Mouse (Mus musculus): ENCODE measurements around the gene Plekha4. TPM values are rescaled to one million over a fixed set of nuclear protein-coding genes. Genes with fewer than 3 reads are reported as not detected.

Plekha4 gene
- polyA plus RNA-seq, 1 experiment from 2014 or later: 1.4 TPM

GRCm38 (mm10) chr7:45540213-45540612, 14.1 kb downstream of the Plekha4 start:
- 42% methylated on average over 2 of the region's 2 CpGs for WGBS
- Histone ChIP-seq H3K9ac (replicated peaks) (no peak overlapping the region), H3K36me3 (no peaks in the 10 kb centered on the region), H3K4me2 (no peak overlapping the region), H3K4me1 (replicated peaks) (peaks cover 8% of the 10 kb centered on the region), H3K27me3 (peaks cover 3% of the 10 kb centered on the region; the same call in 1 of the 2 replicates), H3K4me3 (replicated peaks) (no peak overlapping the region), H3K27ac (no peak overlapping the region), H3K9me3 (no peaks in the 10 kb centered on the region)
- ATAC-seq (ENCODE audit: insufficient number of reproducible peaks, insufficient read depth, low FRiP score, low TSS enrichment, low read depth): no peak

GRCm38 (mm10) chr7:45544525-45544924, 18.4 kb downstream of the Plekha4 start:
- H3K4me3 ChIP-seq (replicated peaks): no peak overlapping the region
- 94% methylated on average over 1 of the region's 1 CpGs for WGBS
- no peaks in the 10 kb centered on the region for H3K27me3 ChIP-seq
- no peaks in the 10 kb centered on the region for H3K36me3 ChIP-seq
- H3K27ac ChIP-seq: no peak overlapping the region
- H3K9me3 ChIP-seq: no peaks in the 10 kb centered on the region
- 0 out of 2 replicates have a peak, but pooled peaks cover 3% of the 10 kb centered on the region for H3K4me1 ChIP-seq (replicated peaks)
- H3K9ac ChIP-seq (replicated peaks): no peak overlapping the region
- ATAC-seq (ENCODE audit: insufficient number of reproducible peaks, insufficient read depth, low FRiP score, low TSS enrichment, low read depth): no peak
- H3K4me2 ChIP-seq: no peak overlapping the region

- Histone ChIP-seq H3K27ac (no peak overlapping the region), H3K4me1 (replicated peaks) (no peaks in the 10 kb centered on the region; the same call in 1 of the 2 replicates)
Measured at GRCm38 (mm10) chr7:45549641-45550436, 23.7 kb downstream of the Plekha4 start.

GRCm38 (mm10) chr7:45550821-45551511, 24.8 kb downstream of the Plekha4 start:
- no peak for ATAC-seq (ENCODE audit: insufficient number of reproducible peaks, insufficient read depth, low FRiP score, low TSS enrichment, low read depth)

More at GRCm38 (mm10) chr7:45549641-45550436, 23.7 kb downstream of the Plekha4 start:
- no peak for ATAC-seq (ENCODE audit: insufficient number of reproducible peaks, insufficient read depth, low FRiP score, low TSS enrichment, low read depth)
- Histone ChIP-seq H3K9ac (replicated peaks) (no peak overlapping the region), H3K4me3 (replicated peaks) (no peak overlapping the region), H3K36me3 (no peaks in the 10 kb centered on the region), H3K9me3 (no peaks in the 10 kb centered on the region), H3K27me3 (no peaks in the 10 kb centered on the region), H3K4me2 (no peak overlapping the region)
- WGBS: 89% methylated on average over 16 of the region's 16 CpGs

GRCm38 (mm10) chr7:45551512-45551883, 25.4 kb downstream of the Plekha4 start:
- Histone ChIP-seq H3K9me3 (no peaks in the 10 kb centered on the region), H3K36me3 (no peaks in the 10 kb centered on the region), H3K27me3 (no peaks in the 10 kb centered on the region), H3K4me3 (replicated peaks) (no peak overlapping the region), H3K27ac (no peak overlapping the region), H3K4me1 (replicated peaks) (no peaks in the 10 kb centered on the region; the same call in 1 of the 2 replicates), H3K4me2 (no peak overlapping the region), H3K9ac (replicated peaks) (no peak overlapping the region)
- 75% methylated on average over 8 of the region's 8 CpGs for WGBS
- ATAC-seq (ENCODE audit: insufficient number of reproducible peaks, insufficient read depth, low FRiP score, low TSS enrichment, low read depth): no peak

More at GRCm38 (mm10) chr7:45550821-45551511, 24.8 kb downstream of the Plekha4 start:
- Histone ChIP-seq H3K4me1 (replicated peaks) (no peaks in the 10 kb centered on the region; the same call in 1 of the 2 replicates), H3K4me3 (replicated peaks) (no peak overlapping the region), H3K4me2 (no peak overlapping the region), H3K9ac (replicated peaks) (no peak overlapping the region), H3K27ac (no peak overlapping the region), H3K27me3 (no peaks in the 10 kb centered on the region), H3K36me3 (no peaks in the 10 kb centered on the region), H3K9me3 (no peaks in the 10 kb centered on the region)
- WGBS: 76% methylated on average over 11 of the region's 11 CpGs

- WGBS: 66% methylated on average over 8 of the region's 8 CpGs
- ATAC-seq (ENCODE audit: insufficient number of reproducible peaks, insufficient read depth, low FRiP score, low TSS enrichment, low read depth): no peak
Measured at GRCm38 (mm10) chr7:45553519-45553918, 27.4 kb downstream of the Plekha4 start.

GRCm38 (mm10) chr7:45553990-45554389, 27.9 kb downstream of the Plekha4 start:
- Histone ChIP-seq H3K36me3 (no peaks in the 10 kb centered on the region), H3K4me2 (no peak overlapping the region), H3K4me1 (replicated peaks) (no peaks in the 10 kb centered on the region; the same call in 1 of the 2 replicates), H3K27ac (no peak overlapping the region), H3K4me3 (replicated peaks) (no peak overlapping the region), H3K9ac (replicated peaks) (no peak overlapping the region), H3K9me3 (no peaks in the 10 kb centered on the region), H3K27me3 (no peaks in the 10 kb centered on the region)
- 94% methylated on average over 2 of the region's 2 CpGs for WGBS
- ATAC-seq (ENCODE audit: insufficient number of reproducible peaks, insufficient read depth, low FRiP score, low TSS enrichment, low read depth): no peak

More at GRCm38 (mm10) chr7:45553519-45553918, 27.4 kb downstream of the Plekha4 start:
- Histone ChIP-seq H3K27me3 (no peaks in the 10 kb centered on the region), H3K9ac (replicated peaks) (no peak overlapping the region), H3K4me1 (replicated peaks) (no peaks in the 10 kb centered on the region; the same call in 1 of the 2 replicates), H3K4me3 (replicated peaks) (no peak overlapping the region), H3K36me3 (no peaks in the 10 kb centered on the region), H3K27ac (no peak overlapping the region), H3K9me3 (no peaks in the 10 kb centered on the region), H3K4me2 (no peak overlapping the region)

GRCm38 (mm10) chr7:45554744-45555143, 28.6 kb downstream of the Plekha4 start, which contains the start of gene Hsd17b14:
TSS of gene Hsd17b14 (plus strand) at chr7:45554893.
- Histone ChIP-seq H3K4me3 (replicated peaks) (no peak within 1 kb of the TSS), H3K9ac (replicated peaks) (no peak within 1 kb of the TSS), H3K9me3 (no peaks in the 10 kb centered on the region), H3K4me2 (no peak within 1 kb of the TSS), H3K27me3 (no peaks in the 10 kb centered on the region), H3K27ac (no peak within 1 kb of the TSS), H3K4me1 (replicated peaks) (no peaks in the 10 kb centered on the region; the same call in 1 of the 2 replicates), H3K36me3 (no peaks in the 10 kb centered on the region)
- 29% methylated on average over 8 of the region's 8 CpGs for WGBS
- no peak for ATAC-seq (ENCODE audit: insufficient number of reproducible peaks, insufficient read depth, low FRiP score, low TSS enrichment, low read depth)

GRCm38 (mm10) chr7:45555787-45556186, 29.7 kb downstream of the Plekha4 start:
- ATAC-seq (ENCODE audit: insufficient number of reproducible peaks, insufficient read depth, low FRiP score, low TSS enrichment, low read depth): no peak
- WGBS: 29% methylated on average over 8 of the region's 8 CpGs

GRCm38 (mm10) chr7:45558907-45559306, 32.8 kb downstream of the Plekha4 start:
- no peaks in the 10 kb centered on the region for H3K9me3 ChIP-seq
- no peak overlapping the region for H3K4me3 ChIP-seq (replicated peaks)
- no peak overlapping the region for H3K4me2 ChIP-seq
- ATAC-seq (ENCODE audit: insufficient number of reproducible peaks, insufficient read depth, low FRiP score, low TSS enrichment, low read depth): no peak
- H3K27ac ChIP-seq: no peak overlapping the region
- no peaks in the 10 kb centered on the region for H3K27me3 ChIP-seq
- WGBS: 72% methylated on average over 5 of the region's 6 CpGs
- H3K4me1 ChIP-seq (replicated peaks): peaks cover 9% of the 10 kb centered on the region
- H3K36me3 ChIP-seq: no peaks in the 10 kb centered on the region
- H3K9ac ChIP-seq (replicated peaks): no peak overlapping the region

More at GRCm38 (mm10) chr7:45555787-45556186, 29.7 kb downstream of the Plekha4 start:
- H3K9me3 ChIP-seq: no peaks in the 10 kb centered on the region
- no peaks in the 10 kb centered on the region for H3K27me3 ChIP-seq
- no peak overlapping the region for H3K4me2 ChIP-seq
- H3K36me3 ChIP-seq: no peaks in the 10 kb centered on the region
- no peak overlapping the region for H3K27ac ChIP-seq
- no peaks in the 10 kb centered on the region; the same call in 1 of the 2 replicates for H3K4me1 ChIP-seq (replicated peaks)
- no peak overlapping the region for H3K4me3 ChIP-seq (replicated peaks)
- no peak overlapping the region for H3K9ac ChIP-seq (replicated peaks)

GRCm38 (mm10) chr7:45560241-45560640, 34.1 kb downstream of the Plekha4 start:
- Histone ChIP-seq H3K27me3 (no peaks in the 10 kb centered on the region), H3K4me2 (no peak overlapping the region), H3K27ac (no peak overlapping the region), H3K9me3 (no peaks in the 10 kb centered on the region), H3K4me1 (replicated peaks) (peaks cover 9% of the 10 kb centered on the region), H3K4me3 (replicated peaks) (no peak overlapping the region), H3K36me3 (no peaks in the 10 kb centered on the region), H3K9ac (replicated peaks) (no peak overlapping the region)
- ATAC-seq (ENCODE audit: insufficient number of reproducible peaks, insufficient read depth, low FRiP score, low TSS enrichment, low read depth): no peak
- WGBS: 84% methylated on average over 7 of the region's 7 CpGs
